Mouse (Mus musculus): ENCODE measurements around the gene Prm3.

Gene Prm3

GRCm38 (mm10) chr16:10790702-10791101 is at the start of gene Prm3:
TSS of gene Prm3 (minus strand) at chr16:10790914.
- no peak for DNase-seq (ENCODE audit: low spot score in 2 of 2)

GRCm38 (mm10) chr16:10840018-10840417 is 49.3 kb upstream of the Prm3 start:
- DNase-seq (ENCODE audit: low spot score in 2 of 2) = no peak

- no peak for DNase-seq (ENCODE audit: low spot score in 2 of 2)
These were observed 48.0 kb upstream of the Prm3 start for GRCm38 (mm10) chr16:10838487-10839245.

GRCm38 (mm10) chr16:10837903-10838302 is 47.2 kb upstream of the Prm3 start:
- no peak for DNase-seq (ENCODE audit: low spot score in 2 of 2)

GRCm38 (mm10) chr16:10837250-10837649 is 46.5 kb upstream of the Prm3 start:
- no peak for DNase-seq (ENCODE audit: low spot score in 2 of 2)

GRCm38 (mm10) chr16:10836388-10836787 is 45.7 kb upstream of the Prm3 start:
- DNase-seq (ENCODE audit: low spot score in 2 of 2) = no peak

- peak; percentile 92 for DNase-seq (ENCODE audit: low spot score in 2 of 2)
These were observed 44.3 kb upstream of the Prm3 start, which contains the start of gene Rmi2 for GRCm38 (mm10) chr16:10834911-10835587. TSS of gene Rmi2 (plus strand) at chr16:10835059.

GRCm38 (mm10) chr16:10834542-10834910 is 43.8 kb upstream of the Prm3 start:
- DNase-seq (ENCODE audit: low spot score in 2 of 2) = no peak

GRCm38 (mm10) chr16:10828461-10828805 is 37.7 kb upstream of the Prm3 start:
- DNase-seq (ENCODE audit: low spot score in 2 of 2) = no peak

GRCm38 (mm10) chr16:10827766-10828460 is 37.2 kb upstream of the Prm3 start:
- DNase-seq (ENCODE audit: low spot score in 2 of 2) = no peak

- no peak for DNase-seq (ENCODE audit: low spot score in 2 of 2)
These were observed 36.6 kb upstream of the Prm3 start for GRCm38 (mm10) chr16:10827269-10827668.

- DNase-seq (ENCODE audit: low spot score in 2 of 2) = no peak
These were observed 35.1 kb upstream of the Prm3 start for GRCm38 (mm10) chr16:10825840-10826239.

GRCm38 (mm10) chr16:10824536-10824935 is 33.8 kb upstream of the Prm3 start:
- DNase-seq (ENCODE audit: low spot score in 2 of 2) = no peak

- no peak for DNase-seq (ENCODE audit: low spot score in 2 of 2)
These were observed 30.7 kb upstream of the Prm3 start for GRCm38 (mm10) chr16:10821387-10821786.

- no peak for DNase-seq (ENCODE audit: low spot score in 2 of 2)
These were observed 29.3 kb upstream of the Prm3 start for GRCm38 (mm10) chr16:10819966-10820365.

GRCm38 (mm10) chr16:10818579-10819135 is 27.9 kb upstream of the Prm3 start:
- DNase-seq (ENCODE audit: low spot score in 2 of 2) = no peak

GRCm38 (mm10) chr16:10814864-10815263 is 24.1 kb upstream of the Prm3 start:
- no peak for DNase-seq (ENCODE audit: low spot score in 2 of 2)

- no peak for DNase-seq (ENCODE audit: low spot score in 2 of 2)
These were observed 23.0 kb upstream of the Prm3 start for GRCm38 (mm10) chr16:10813726-10814125.

GRCm38 (mm10) chr16:10812865-10813371 is 22.2 kb upstream of the Prm3 start, which contains the start of gene Gm11172:
TSS of gene Gm11172 (plus strand) at chr16:10812915.
- no peak for DNase-seq (ENCODE audit: low spot score in 2 of 2)

GRCm38 (mm10) chr16:10810376-10810775 is 19.7 kb upstream of the Prm3 start:
- DNase-seq (ENCODE audit: low spot score in 2 of 2) = no peak

- no peak for DNase-seq (ENCODE audit: low spot score in 2 of 2)
These were observed 15.2 kb upstream of the Prm3 start, which contains the start of gene Prm1 for GRCm38 (mm10) chr16:10805789-10806527. TSS of gene Prm1 (minus strand) at chr16:10805839.
